Mouse (Mus musculus): ENCODE data around the gene Cped1. TPM values are rescaled to one million over a fixed set of nuclear protein-coding genes. Genes with fewer than 3 reads are reported as not detected.

Gene Cped1
- polyA plus RNA-seq, 1 experiment from 2014 or later, result 5.0 TPM

DNA sequence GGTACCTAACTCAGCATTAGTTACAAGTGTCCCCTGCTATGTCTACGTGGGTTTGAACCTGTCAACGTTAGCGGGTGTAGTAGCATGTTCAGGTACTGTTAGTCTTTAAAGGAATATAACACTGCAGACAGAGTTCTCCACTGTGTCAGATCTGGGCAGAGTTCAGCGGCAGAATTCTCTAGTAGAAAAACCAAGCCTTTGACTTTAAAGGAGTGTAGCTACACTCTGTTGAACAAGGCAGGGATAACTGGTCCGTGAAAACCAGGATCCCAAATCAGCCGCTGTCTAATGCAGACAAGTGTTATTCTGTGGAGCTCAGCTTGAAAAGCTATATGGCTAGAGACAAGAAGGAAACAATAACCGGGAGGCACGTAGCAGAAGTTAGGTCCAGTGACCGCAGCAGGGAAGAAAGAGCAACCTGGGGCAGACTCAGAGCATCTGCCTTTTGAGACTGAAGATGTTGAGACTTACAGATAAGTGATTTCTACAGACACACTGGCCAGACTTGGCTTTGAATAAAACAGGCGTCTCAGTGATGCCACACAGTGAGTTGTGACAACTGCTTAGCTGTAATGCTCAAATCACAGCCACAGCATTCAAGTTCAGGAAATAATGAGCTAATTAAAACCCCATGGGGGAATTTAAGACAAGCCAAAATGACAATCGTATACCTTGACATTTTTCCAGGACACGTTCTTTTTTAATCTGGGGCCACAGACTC is 219.5 kb downstream of the Cped1 start:
- Histone ChIP-seq H3K4me2 (ENCODE audit: low read depth, low read length) (no peak overlapping the region), H3K27me3 (ENCODE audit: control insufficient read depth, insufficient read depth, low read depth, low read length) (no peaks in the 10 kb centered on the region), H3K36me3 (ENCODE audit: control insufficient read depth, insufficient read depth) (no peaks in the 10 kb centered on the region), H3K4me1 (ENCODE audit: control insufficient read depth, low read depth, low read length) (no peaks in the 10 kb centered on the region), H3K9ac (ENCODE audit: low read depth, low read length) (no peak overlapping the region), H3K4me3 (ENCODE audit: low read depth, low read length) (no peak overlapping the region), H3K27ac (ENCODE audit: low read length) (no peak overlapping the region), H3K9me3 (replicated peaks; ENCODE audit: control insufficient read depth, low read length) (no peaks in the 10 kb centered on the region)
- ATAC-seq (ENCODE audit: low read depth), result no peak
- WGBS (ENCODE audit: insufficient replicate concordance), result 69% methylated on average over 12 of the region's 12 CpGs

DNA sequence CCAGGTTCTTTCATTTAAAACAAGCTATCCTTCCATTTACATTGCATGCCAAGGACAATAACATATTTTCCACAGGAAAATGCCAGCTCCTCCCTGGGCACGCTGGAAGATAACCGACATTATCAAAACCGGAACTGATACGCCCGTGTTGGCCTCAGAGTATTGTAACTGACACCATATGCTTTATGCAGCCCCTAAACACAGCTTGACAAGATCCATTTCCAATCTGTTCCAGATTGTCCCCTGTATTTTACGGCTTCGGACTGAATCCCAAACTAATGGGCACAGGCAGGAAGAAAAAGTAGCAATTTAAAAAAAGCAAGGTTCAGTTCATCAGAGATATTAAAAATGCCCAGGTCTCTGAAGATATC is 220.0 kb downstream of the Cped1 start:
- 72% methylated on average over 7 of the region's 7 CpGs for WGBS (ENCODE audit: insufficient replicate concordance)
- Histone ChIP-seq H3K4me3 (ENCODE audit: low read depth, low read length) (no peak overlapping the region), H3K9me3 (replicated peaks; ENCODE audit: control insufficient read depth, low read length) (no peaks in the 10 kb centered on the region), H3K27me3 (ENCODE audit: control insufficient read depth, insufficient read depth, low read depth, low read length) (no peaks in the 10 kb centered on the region), H3K9ac (ENCODE audit: low read depth, low read length) (no peak overlapping the region), H3K4me2 (ENCODE audit: low read depth, low read length) (no peak overlapping the region), H3K36me3 (ENCODE audit: control insufficient read depth, insufficient read depth) (no peaks in the 10 kb centered on the region), H3K27ac (ENCODE audit: low read length) (no peak overlapping the region), H3K4me1 (ENCODE audit: control insufficient read depth, low read depth, low read length) (no peaks in the 10 kb centered on the region)
- no peak for ATAC-seq (ENCODE audit: low read depth)

DNA sequence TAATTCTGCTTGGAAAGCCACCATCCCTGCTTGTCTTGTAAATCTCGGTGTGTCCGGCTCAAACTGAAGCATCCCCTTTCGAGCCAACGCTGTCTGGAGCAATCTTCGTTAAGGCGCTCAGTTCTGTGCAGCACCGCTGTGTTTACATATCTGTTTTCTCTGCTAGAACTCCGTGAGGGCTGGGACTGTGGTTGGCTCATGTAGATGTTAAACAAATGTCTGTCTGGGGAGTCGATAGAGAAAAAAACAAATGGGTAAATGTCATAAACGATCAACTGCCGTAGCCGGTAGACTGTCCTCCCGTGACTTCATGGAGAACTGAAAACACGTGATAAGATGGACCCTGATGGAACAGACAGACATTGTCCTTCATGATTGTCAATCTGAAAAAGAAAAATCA is 220.5 kb downstream of the Cped1 start:
- Histone ChIP-seq H3K4me1 (ENCODE audit: control insufficient read depth, low read depth, low read length) (no peaks in the 10 kb centered on the region), H3K36me3 (ENCODE audit: control insufficient read depth, insufficient read depth) (no peaks in the 10 kb centered on the region), H3K9ac (ENCODE audit: low read depth, low read length) (no peak overlapping the region), H3K4me3 (ENCODE audit: low read depth, low read length) (no peak overlapping the region), H3K27ac (ENCODE audit: low read length) (no peak overlapping the region), H3K9me3 (replicated peaks; ENCODE audit: control insufficient read depth, low read length) (no peaks in the 10 kb centered on the region), H3K27me3 (ENCODE audit: control insufficient read depth, insufficient read depth, low read depth, low read length) (no peaks in the 10 kb centered on the region), H3K4me2 (ENCODE audit: low read depth, low read length) (no peak overlapping the region)
- 71% methylated on average over 14 of the region's 14 CpGs for WGBS (ENCODE audit: insufficient replicate concordance)
- no peak for ATAC-seq (ENCODE audit: low read depth)

DNA sequence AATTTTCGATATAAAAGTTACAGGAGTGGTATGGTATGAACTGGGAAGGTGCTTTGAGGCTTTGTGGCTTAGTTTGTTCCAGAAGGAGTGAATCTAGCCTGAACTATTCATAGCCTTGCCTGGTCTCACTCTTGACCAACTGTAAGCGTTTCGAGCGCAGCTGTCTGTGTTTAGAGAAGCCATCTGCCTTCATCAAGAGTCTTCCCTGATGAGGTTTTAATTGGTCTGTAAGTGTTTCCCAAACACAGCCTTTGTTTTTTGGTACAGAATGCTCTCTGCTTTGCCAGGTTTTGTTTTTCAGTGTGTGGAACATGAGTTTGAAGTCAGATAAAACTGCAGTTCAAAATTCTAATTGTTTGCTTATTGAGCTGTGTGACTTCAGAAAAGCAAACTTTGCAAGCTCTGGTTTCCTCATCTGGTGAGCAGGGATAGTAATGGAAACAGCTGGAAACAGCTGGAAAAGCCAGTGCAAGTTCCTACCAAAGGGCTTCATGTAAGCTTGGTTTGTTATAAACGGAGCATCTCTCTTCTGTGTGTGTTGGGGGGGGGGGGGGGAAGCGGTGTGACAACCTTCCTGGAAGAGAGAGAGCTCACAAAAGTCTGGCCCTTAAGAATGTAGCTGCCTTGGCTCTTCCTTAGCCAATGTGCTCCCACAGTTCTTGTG is 221.0 kb downstream of the Cped1 start:
- H3K4me2 ChIP-seq (ENCODE audit: low read depth, low read length), result no peak overlapping the region
- no peak overlapping the region for H3K4me3 ChIP-seq (ENCODE audit: low read depth, low read length)
- no peak for ATAC-seq (ENCODE audit: low read depth)
- H3K9ac ChIP-seq (ENCODE audit: low read depth, low read length), result no peak overlapping the region
- no peaks in the 10 kb centered on the region for H3K36me3 ChIP-seq (ENCODE audit: control insufficient read depth, insufficient read depth)
- no peak overlapping the region for H3K27ac ChIP-seq (ENCODE audit: low read length)
- H3K4me1 ChIP-seq (ENCODE audit: control insufficient read depth, low read depth, low read length), result no peaks in the 10 kb centered on the region
- H3K9me3 ChIP-seq (replicated peaks; ENCODE audit: control insufficient read depth, low read length), result no peaks in the 10 kb centered on the region
- WGBS (ENCODE audit: insufficient replicate concordance), result 59% methylated on average over 6 of the region's 6 CpGs
- no peaks in the 10 kb centered on the region for H3K27me3 ChIP-seq (ENCODE audit: control insufficient read depth, insufficient read depth, low read depth, low read length)

DNA sequence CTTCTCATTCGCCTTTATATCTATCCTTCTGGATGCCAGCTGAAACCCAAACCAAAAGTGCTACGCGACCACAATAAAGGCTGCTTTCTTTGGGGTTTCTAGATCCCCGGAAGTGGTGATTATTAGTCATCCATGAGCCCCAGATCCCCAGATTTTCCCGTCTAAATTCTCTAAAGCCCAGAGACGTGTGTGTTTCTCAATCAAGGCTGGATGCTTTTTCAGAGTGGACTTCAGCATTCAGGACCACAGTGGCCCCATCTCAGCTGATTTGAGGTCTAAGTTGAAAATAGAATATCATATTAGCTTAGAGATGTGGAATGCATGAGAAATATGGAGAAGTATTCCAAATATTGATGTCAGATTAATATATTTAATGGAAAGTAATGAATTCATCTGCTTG is 226.4 kb downstream of the Cped1 start:
- Histone ChIP-seq H3K9ac (ENCODE audit: low read depth, low read length) (no peak overlapping the region), H3K27me3 (ENCODE audit: control insufficient read depth, insufficient read depth, low read depth, low read length) (no peaks in the 10 kb centered on the region), H3K4me3 (ENCODE audit: low read depth, low read length) (no peak overlapping the region), H3K4me2 (ENCODE audit: low read depth, low read length) (no peak overlapping the region), H3K36me3 (ENCODE audit: control insufficient read depth, insufficient read depth) (no peaks in the 10 kb centered on the region), H3K4me1 (ENCODE audit: control insufficient read depth, low read depth, low read length) (no peaks in the 10 kb centered on the region), H3K27ac (ENCODE audit: low read length) (no peak overlapping the region), H3K9me3 (replicated peaks; ENCODE audit: control insufficient read depth, low read length) (no peaks in the 10 kb centered on the region)
- no peak for ATAC-seq (ENCODE audit: low read depth)
- WGBS (ENCODE audit: insufficient replicate concordance), result 67% methylated on average over 6 of the region's 6 CpGs

DNA sequence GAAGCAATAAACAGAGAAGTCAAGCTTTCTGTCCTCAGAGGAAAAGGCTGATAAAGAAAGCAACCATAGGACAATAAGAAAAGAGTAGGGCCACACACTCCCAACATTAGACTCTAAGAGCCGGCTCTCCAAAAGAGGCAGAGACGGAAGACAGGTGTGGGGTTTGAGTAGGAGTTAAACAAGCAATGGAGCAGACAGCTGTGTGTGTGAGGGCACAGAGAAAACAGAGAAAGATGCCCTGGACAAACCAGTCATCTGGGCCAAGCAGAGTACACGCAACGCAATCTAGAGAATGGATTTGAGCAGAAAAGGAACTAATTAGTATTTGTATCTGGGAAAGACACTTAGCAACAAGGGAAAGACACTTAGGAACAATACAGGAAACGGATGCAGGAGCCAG is 227.5 kb downstream of the Cped1 start:
- WGBS (ENCODE audit: insufficient replicate concordance), result 64% methylated on average over 5 of the region's 5 CpGs
- no peaks in the 10 kb centered on the region for H3K36me3 ChIP-seq (ENCODE audit: control insufficient read depth, insufficient read depth)
- no peak overlapping the region for H3K27ac ChIP-seq (ENCODE audit: low read length)
- no peak overlapping the region for H3K4me3 ChIP-seq (ENCODE audit: low read depth, low read length)
- no peak overlapping the region for H3K9ac ChIP-seq (ENCODE audit: low read depth, low read length)
- no peaks in the 10 kb centered on the region for H3K9me3 ChIP-seq (replicated peaks; ENCODE audit: control insufficient read depth, low read length)
- H3K4me1 ChIP-seq (ENCODE audit: control insufficient read depth, low read depth, low read length), result no peaks in the 10 kb centered on the region
- H3K27me3 ChIP-seq (ENCODE audit: control insufficient read depth, insufficient read depth, low read depth, low read length), result no peaks in the 10 kb centered on the region
- H3K4me2 ChIP-seq (ENCODE audit: low read depth, low read length), result no peak overlapping the region
- ATAC-seq (ENCODE audit: low read depth), result no peak

DNA sequence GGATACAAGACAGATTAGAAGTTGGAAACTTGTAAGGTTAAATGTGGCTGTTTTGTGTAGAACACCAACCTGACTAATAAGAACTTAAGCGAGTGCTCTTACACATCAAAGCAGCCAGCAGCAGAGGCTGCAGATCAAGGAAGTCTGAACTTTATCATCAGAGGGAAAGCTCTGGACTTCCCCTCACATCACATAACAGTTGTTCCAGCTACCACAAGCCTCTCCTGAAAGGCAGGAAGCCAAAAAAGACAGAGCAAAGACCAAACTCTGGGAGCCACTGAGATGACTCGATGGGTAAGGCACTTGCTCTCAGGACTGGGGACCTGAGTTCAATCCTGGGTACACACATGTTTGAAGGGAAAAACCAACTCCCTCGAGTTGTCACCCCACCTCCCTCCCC is 228.1 kb downstream of the Cped1 start:
- no peak for ATAC-seq (ENCODE audit: low read depth)
- no peak overlapping the region for H3K9ac ChIP-seq (ENCODE audit: low read depth, low read length)
- no peak overlapping the region for H3K4me2 ChIP-seq (ENCODE audit: low read depth, low read length)
- H3K9me3 ChIP-seq (replicated peaks; ENCODE audit: control insufficient read depth, low read length), result no peaks in the 10 kb centered on the region
- H3K36me3 ChIP-seq (ENCODE audit: control insufficient read depth, insufficient read depth), result no peaks in the 10 kb centered on the region
- no peaks in the 10 kb centered on the region for H3K4me1 ChIP-seq (ENCODE audit: control insufficient read depth, low read depth, low read length)
- 25% methylated on average over 3 of the region's 3 CpGs for WGBS (ENCODE audit: insufficient replicate concordance)
- no peak overlapping the region for H3K27ac ChIP-seq (ENCODE audit: low read length)
- H3K27me3 ChIP-seq (ENCODE audit: control insufficient read depth, insufficient read depth, low read depth, low read length), result no peaks in the 10 kb centered on the region
- H3K4me3 ChIP-seq (ENCODE audit: low read depth, low read length), result no peak overlapping the region

DNA sequence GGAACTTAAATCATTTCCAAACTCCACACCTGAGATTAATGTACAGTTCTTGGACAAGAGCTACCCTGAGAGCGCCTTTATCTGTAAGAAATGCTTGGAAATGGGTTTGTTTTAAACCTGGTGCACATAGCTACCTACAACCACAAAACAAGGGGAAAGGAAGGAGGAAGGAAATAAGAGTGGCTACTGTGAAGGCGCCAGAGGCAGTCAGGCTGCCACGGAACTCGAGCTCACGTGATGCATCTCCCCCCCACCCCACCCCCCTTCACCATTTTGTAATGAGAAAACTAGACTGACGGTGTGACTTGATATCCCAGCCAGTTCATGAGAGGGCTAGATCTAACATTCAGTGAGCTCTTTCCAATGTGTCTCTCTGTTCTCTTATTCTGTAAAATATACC is 228.9 kb downstream of the Cped1 start:
- Histone ChIP-seq H3K4me2 (ENCODE audit: low read depth, low read length) (no peak overlapping the region), H3K36me3 (ENCODE audit: control insufficient read depth, insufficient read depth) (no peaks in the 10 kb centered on the region), H3K27ac (ENCODE audit: low read length) (no peak overlapping the region), H3K9ac (ENCODE audit: low read depth, low read length) (no peak overlapping the region), H3K9me3 (replicated peaks; ENCODE audit: control insufficient read depth, low read length) (no peaks in the 10 kb centered on the region), H3K4me3 (ENCODE audit: low read depth, low read length) (no peak overlapping the region), H3K4me1 (ENCODE audit: control insufficient read depth, low read depth, low read length) (no peaks in the 10 kb centered on the region), H3K27me3 (ENCODE audit: control insufficient read depth, insufficient read depth, low read depth, low read length) (no peaks in the 10 kb centered on the region)
- 33% methylated on average over 6 of the region's 6 CpGs for WGBS (ENCODE audit: insufficient replicate concordance)
- ATAC-seq (ENCODE audit: low read depth), result no peak

DNA sequence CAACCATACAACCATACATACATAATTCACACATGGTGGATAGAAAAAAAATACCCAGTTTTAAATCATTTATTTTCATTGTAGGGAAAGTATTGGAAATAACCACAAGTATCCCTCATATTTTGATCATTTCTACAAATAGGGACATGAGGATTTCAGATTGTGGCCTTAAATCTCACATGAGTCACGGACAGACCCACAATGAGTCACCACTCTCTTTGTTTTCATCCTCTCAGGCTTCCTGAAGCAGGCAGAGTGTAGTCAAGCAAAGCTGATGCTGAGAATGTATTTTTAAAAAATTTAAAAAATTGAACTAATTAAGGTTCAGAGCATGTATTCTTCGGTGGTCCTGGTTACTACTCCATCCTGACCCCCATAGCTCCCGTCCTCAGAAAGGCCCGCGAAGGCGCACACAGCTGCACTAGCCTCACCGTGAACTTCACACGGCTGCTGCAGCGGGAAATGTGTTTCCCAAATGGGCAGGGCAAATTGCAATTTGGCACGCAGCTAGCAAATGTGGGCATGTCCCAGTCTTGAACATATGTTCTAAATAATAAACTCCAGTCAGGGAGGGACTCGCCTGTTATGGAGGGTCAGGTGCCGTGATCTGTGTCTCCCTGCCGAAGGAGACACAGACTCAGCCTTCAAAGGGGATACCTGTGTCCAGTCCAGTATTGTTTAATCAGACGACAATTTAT is 230.7 kb downstream of the Cped1 start:
- H3K4me1 ChIP-seq (ENCODE audit: control insufficient read depth, low read depth, low read length), result no peaks in the 10 kb centered on the region
- WGBS (ENCODE audit: insufficient replicate concordance), result 83% methylated on average over 14 of the region's 14 CpGs

More for the DNA sequence above, 230.7 kb downstream of the Cped1 start:
- Histone ChIP-seq H3K4me3 (ENCODE audit: low read depth, low read length) (no peak overlapping the region), H3K27me3 (ENCODE audit: control insufficient read depth, insufficient read depth, low read depth, low read length) (no peaks in the 10 kb centered on the region), H3K4me2 (ENCODE audit: low read depth, low read length) (no peak overlapping the region), H3K27ac (ENCODE audit: low read length) (no peak overlapping the region), H3K9me3 (replicated peaks; ENCODE audit: control insufficient read depth, low read length) (no peaks in the 10 kb centered on the region), H3K9ac (ENCODE audit: low read depth, low read length) (no peak overlapping the region), H3K36me3 (ENCODE audit: control insufficient read depth, insufficient read depth) (no peaks in the 10 kb centered on the region)
- ATAC-seq (ENCODE audit: low read depth), result no peak
